Mouse (Mus musculus) intestine, embryonic 15.5 days (tissue): ENCODE results near the gene Cd160. TPM values are rescaled to one million over a fixed set of nuclear protein-coding genes. Genes with fewer than 3 reads are reported as not detected.

Source experiments
- ATAC-seq: fragments of 200-750 bp; cut with Nextera tagmentation; 2 replicates; pipeline ENCODE4 v1.8.0; 2017; ENCODE audit warnings: moderate TSS enrichment, moderate library complexity
- H3K27ac ChIP-seq: fragments of 300-500 bp; sonication (generic); 2 replicates; pipeline ENCODE4 v1.5.1; 2015; ENCODE audit warnings: mild to moderate bottlenecking, inconsistent platforms
- H3K27me3 ChIP-seq: fragments of 300-500 bp; sonication (generic); replicated peaks from 2 replicates; pipeline ENCODE4 v1.6.1; 2015; ENCODE audit warnings: inconsistent platforms
- H3K36me3 ChIP-seq: fragments of 300-500 bp; sonication (generic); 2 replicates; pipeline ENCODE4 v1.6.1; 2015; ENCODE audit warnings: inconsistent platforms
- H3K4me1 ChIP-seq: fragments of 300-500 bp; sonication (generic); replicated peaks from 2 replicates; pipeline ENCODE4 v1.6.1; 2015; ENCODE audit warnings: inconsistent platforms
- H3K4me2 ChIP-seq: fragments of 300-500 bp; sonication (generic); replicated peaks from 2 replicates; pipeline ENCODE4 v1.6.1; 2015; ENCODE audit warnings: mild to moderate bottlenecking, inconsistent platforms
- H3K4me3 ChIP-seq: fragments of 300-500 bp; sonication (generic); replicated peaks from 2 replicates; pipeline ENCODE4 v1.5.1; 2015; ENCODE audit warnings: inconsistent platforms
- H3K9ac ChIP-seq: fragments of 300-500 bp; sonication (generic); 2 replicates; pipeline ENCODE4 v1.6.1; 2015; ENCODE audit warnings: inconsistent platforms
- H3K9me3 ChIP-seq: fragments of 300-500 bp; sonication (generic); 2 replicates; pipeline ENCODE4 v1.6.1; 2016; ENCODE audit warnings: inconsistent platforms
- WGBS: fragments of 180-500 bp; shearing (Covaris S2); methylation state at CpG from one replicate; pipeline ENCODE4 v1.1.7; 2015; 5-methylcytosine and 5-hydroxymethylcytosine counted together
- polyA plus RNA-seq: library from polyadenylated mRNA; unstranded; fragments of >200 nt; fragmentation: Nextera tagmentation; extraction: Ambion mirVana; gene quantifications from 2 replicates; pipeline ENCODE4 v1.2.1, GENCODE M21; 2015

Cd160 gene
- polyA plus RNA-seq, 1 experiment from 2014 or later, result 1.1 TPM

DNA sequence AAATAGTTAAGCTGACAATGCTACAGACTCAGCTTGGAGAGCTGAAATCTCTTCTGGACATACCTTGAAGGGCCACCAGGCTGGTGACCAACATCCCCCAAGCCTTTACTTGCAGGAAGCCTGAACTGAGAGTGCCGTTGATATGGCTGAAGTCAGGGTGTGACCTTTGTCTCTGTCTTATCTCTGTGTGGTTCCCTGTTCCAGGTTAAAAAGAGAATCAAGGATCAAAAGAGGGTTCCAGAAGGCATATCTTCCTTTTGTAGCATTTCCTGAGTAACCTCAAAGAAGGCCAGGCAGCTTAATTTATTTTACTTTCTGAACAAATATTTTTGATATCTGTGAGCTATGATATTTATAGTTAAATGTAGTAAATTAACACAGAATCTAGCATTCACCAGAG lies 26.9 kb downstream of the Cd160 start:
- 37% methylated on average over 1 of the region's 1 CpGs for WGBS
- Histone ChIP-seq H3K9ac (no peak overlapping the region), H3K4me1 (no peaks in the 10 kb centered on the region), H3K4me3 (no peak overlapping the region), H3K27ac (no peak overlapping the region), H3K9me3 (no peaks in the 10 kb centered on the region), H3K4me2 (no peak overlapping the region), H3K27me3 (no peaks in the 10 kb centered on the region), H3K36me3 (no peaks in the 10 kb centered on the region)
- no peak for ATAC-seq

DNA sequence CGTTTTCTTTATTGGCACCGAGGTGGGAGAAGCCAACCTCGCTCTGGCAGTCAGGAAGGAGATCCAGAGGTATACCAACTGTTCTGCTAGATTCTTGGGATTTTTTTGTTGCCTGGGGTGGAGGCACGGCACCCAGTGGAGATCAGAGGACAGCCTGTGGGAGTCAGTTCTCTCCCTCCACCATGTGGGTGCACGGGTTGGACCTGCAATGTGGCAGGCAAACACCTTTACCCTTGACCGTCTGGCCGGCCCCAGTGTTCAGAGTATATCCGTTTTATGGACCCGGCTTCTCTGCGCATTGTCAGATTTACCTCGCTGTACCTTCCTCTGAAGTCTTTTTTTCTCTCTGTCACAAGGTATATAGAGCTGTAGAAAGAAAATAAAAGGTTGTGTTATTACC lies 28.9 kb downstream of the Cd160 start:
- no peaks in the 10 kb centered on the region for H3K9me3 ChIP-seq
- no peak overlapping the region for H3K27ac ChIP-seq
- peak; percentile 59 for ATAC-seq
- no peaks in the 10 kb centered on the region for H3K27me3 ChIP-seq
- no peaks in the 10 kb centered on the region for H3K4me1 ChIP-seq
- no peak overlapping the region for H3K4me3 ChIP-seq
- no peak overlapping the region for H3K9ac ChIP-seq
- WGBS, result 58% methylated on average over 11 of the region's 11 CpGs
- no peak overlapping the region for H3K4me2 ChIP-seq
- no peaks in the 10 kb centered on the region; the same call in 1 of the 2 replicates for H3K36me3 ChIP-seq

DNA sequence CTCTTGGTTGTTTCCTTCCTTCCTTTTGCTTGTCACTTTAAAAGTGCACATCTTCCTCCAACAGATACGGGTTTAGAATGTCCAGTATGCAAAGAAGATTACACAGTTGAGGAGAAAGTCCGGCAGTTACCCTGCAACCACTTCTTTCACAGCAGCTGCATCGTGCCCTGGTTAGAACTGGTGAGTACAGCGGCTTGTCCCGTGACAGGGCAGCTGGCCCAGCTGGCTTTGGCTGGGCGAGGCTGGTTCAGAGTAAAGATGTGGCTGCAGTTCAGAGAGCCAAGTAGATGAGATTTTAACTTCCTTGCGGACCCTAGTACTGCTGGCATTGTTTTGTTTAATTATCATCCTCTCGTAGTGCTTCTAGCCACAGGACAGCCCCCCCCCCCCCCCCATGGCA lies 40.6 kb downstream of the Cd160 start:
- no peaks in the 10 kb centered on the region for H3K4me1 ChIP-seq
- no peaks in the 10 kb centered on the region for H3K9me3 ChIP-seq
- no peak for ATAC-seq
- WGBS, result 83% methylated on average over 8 of the region's 8 CpGs
- no peak overlapping the region for H3K9ac ChIP-seq
- H3K4me3 ChIP-seq, result no peak overlapping the region
- H3K36me3 ChIP-seq, result no peaks in the 10 kb centered on the region
- no peak overlapping the region for H3K4me2 ChIP-seq
- H3K27ac ChIP-seq, result no peak overlapping the region
- no peaks in the 10 kb centered on the region for H3K27me3 ChIP-seq

DNA sequence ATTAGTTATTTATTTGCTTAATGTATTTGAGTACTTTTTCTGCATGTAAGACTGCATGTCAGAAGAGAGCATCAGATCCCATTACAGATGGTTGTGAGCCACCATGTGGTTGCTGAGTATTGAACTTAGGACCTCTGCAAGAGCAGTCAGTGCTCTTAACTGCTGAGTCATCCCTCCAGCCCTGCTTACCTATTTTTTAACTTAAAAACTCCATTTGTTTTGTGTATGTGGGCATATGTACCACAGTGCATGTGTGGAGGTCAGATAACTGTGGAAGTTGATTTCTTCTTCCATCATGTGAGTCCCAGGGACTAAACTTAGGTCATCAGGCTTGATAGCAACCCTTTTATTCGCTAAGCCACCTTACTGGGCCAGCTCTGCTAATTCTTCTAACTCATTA lies 41.4 kb downstream of the Cd160 start:
- WGBS, result 97% methylated on average over 1 of the region's 1 CpGs
- no peak overlapping the region for H3K4me3 ChIP-seq

DNA sequence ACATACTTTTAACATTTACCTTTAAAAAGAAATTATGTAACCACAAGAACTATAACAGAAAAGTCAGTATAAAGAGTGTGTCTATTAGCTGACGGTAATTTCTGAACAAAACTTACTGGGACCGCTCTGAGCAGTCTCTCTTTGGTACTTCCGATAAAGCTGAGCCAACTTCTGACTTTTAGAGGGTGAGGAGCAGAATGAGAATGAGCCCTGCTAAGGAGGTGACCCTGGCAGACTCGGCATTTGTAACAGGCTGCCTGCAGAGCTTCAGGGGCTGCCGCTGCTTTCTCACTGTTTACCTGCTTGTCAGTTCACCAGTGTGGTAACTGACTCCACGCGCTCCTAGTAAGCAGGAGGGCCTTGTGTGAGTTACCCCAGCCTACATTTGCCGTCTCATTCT lies 46.9 kb downstream of the Cd160 start:
- WGBS, result 62% methylated on average over 8 of the region's 8 CpGs
- ATAC-seq, result no peak
- Histone ChIP-seq H3K4me2 (no peak overlapping the region), H3K9ac (no peak overlapping the region), H3K9me3 (no peaks in the 10 kb centered on the region), H3K27me3 (no peaks in the 10 kb centered on the region), H3K4me3 (no peak overlapping the region), H3K36me3 (no peaks in the 10 kb centered on the region), H3K27ac (no peak overlapping the region), H3K4me1 (no peaks in the 10 kb centered on the region)

More for the DNA sequence above, 41.4 kb downstream of the Cd160 start:
- no peaks in the 10 kb centered on the region for H3K9me3 ChIP-seq
- no peaks in the 10 kb centered on the region for H3K4me1 ChIP-seq
- H3K4me2 ChIP-seq, result no peak overlapping the region
- H3K27me3 ChIP-seq, result no peaks in the 10 kb centered on the region
- no peaks in the 10 kb centered on the region for H3K36me3 ChIP-seq
- no peak for ATAC-seq
- H3K9ac ChIP-seq, result no peak overlapping the region
- H3K27ac ChIP-seq, result no peak overlapping the region

DNA sequence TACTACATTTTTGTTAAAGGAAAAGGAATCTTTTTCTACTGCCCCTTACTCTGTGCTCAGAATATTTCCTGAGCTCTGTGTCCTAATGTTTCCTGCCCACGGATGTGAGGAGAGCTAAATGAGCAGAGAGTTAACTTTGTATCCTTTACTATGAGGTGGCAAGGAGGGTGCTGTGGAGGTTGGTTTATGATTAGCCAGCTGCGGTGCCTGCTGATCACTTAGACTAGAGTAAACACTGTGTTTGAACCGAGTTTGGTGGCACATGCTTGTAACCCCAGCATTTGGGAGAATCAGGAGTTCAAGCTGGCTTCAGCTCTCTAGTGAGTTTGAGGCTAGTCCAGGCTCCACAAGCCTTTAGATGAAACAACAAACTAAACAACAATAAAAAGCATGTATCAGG lies 52.0 kb downstream of the Cd160 start:
- no peaks in the 10 kb centered on the region for H3K9me3 ChIP-seq
- no peak overlapping the region for H3K27ac ChIP-seq
- no peaks in the 10 kb centered on the region for H3K27me3 ChIP-seq
- H3K9ac ChIP-seq, result no peak overlapping the region
- H3K4me3 ChIP-seq, result no peak overlapping the region
- no peaks in the 10 kb centered on the region for H3K36me3 ChIP-seq
- H3K4me1 ChIP-seq, result no peaks in the 10 kb centered on the region
- no peak overlapping the region for H3K4me2 ChIP-seq
- 48% methylated on average over 3 of the region's 3 CpGs for WGBS
- 0 out of 2 replicates have a peak, but pooled peaks have one; percentile 45 for ATAC-seq

DNA sequence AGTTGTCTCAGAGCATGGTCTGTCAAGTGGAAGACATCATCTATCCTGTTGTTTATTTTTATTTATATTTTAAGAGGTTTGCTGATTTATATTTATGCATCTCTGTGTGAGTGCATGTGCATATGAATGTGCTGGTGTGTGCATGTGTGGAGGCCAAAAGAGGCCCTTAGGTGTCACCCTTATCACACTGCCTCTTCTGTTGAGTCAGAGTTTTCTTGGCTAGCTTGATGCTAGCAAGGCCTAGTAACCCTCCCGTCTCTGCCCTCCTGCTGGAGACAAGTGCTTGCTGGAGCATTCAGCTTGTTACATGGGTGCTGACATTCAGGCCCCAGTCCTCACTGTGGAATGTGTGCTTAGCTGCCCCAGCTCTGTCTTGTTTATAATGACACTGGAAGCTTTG lies 56.2 kb downstream of the Cd160 start:
- 34% methylated on average over 1 of the region's 1 CpGs for WGBS
- no peaks in the 10 kb centered on the region for H3K27me3 ChIP-seq
- H3K36me3 ChIP-seq, result no peaks in the 10 kb centered on the region
- no peak for ATAC-seq
- no peak overlapping the region for H3K4me3 ChIP-seq
- H3K4me2 ChIP-seq, result no peak overlapping the region
- H3K4me1 ChIP-seq, result no peaks in the 10 kb centered on the region
- no peak overlapping the region for H3K27ac ChIP-seq
- H3K9ac ChIP-seq, result no peak overlapping the region
- H3K9me3 ChIP-seq, result no peaks in the 10 kb centered on the region

DNA sequence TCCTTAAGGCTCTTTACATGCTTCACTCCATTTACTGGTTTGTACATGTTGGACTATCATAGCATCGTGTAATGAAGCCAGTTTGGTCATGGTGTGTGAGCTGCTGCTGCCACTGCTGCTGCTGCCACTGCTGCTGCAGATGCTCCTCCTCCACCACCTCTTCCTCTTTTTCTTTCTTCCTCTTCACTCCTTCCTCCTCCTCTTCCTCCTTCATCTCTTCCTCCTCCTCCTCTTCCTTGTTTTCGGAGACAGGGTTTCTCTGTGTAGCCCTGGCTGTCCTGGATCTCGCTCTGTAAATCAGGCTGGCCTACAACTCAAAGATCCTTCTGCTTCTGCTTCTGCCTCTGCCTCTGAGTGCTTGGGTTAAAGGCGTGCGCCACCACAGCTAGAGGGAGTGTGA lies 59.2 kb downstream of the Cd160 start:
- ATAC-seq, result no peak
- H3K4me3 ChIP-seq, result no peak overlapping the region
- H3K9me3 ChIP-seq, result no peaks in the 10 kb centered on the region
- no peak overlapping the region for H3K9ac ChIP-seq
- no peaks in the 10 kb centered on the region for H3K27me3 ChIP-seq
- no peaks in the 10 kb centered on the region for H3K36me3 ChIP-seq
- no peak overlapping the region for H3K27ac ChIP-seq
- H3K4me1 ChIP-seq, result no peaks in the 10 kb centered on the region
- H3K4me2 ChIP-seq, result no peak overlapping the region
- WGBS, result 90% methylated on average over 5 of the region's 5 CpGs

DNA sequence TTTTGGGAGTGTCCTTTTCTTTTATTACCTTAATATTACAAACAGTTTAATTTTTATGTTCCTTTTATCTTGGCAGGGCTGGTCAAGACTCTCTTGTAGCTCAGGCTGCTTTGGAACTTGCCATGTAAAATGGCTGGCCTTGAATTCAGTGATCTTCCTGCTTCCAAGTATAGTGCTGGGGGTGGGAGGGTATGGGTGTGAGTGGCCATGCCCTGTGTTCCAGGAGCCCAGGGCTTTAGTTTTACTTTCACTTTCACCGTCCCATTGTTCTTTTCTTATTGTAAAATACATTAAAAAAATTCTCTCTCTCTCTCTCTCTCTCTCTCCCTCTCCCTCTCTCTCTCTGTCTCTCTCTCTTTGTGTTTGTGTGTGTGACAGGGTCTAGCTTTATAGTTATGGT lies 64.6 kb downstream of the Cd160 start:
- H3K27me3 ChIP-seq, result no peaks in the 10 kb centered on the region
- H3K9ac ChIP-seq, result no peak overlapping the region
- no peaks in the 10 kb centered on the region for H3K4me1 ChIP-seq
- no peak overlapping the region for H3K4me3 ChIP-seq
- H3K9me3 ChIP-seq, result no peaks in the 10 kb centered on the region
- ATAC-seq, result no peak
- WGBS, result 77% methylated on average over 1 of the region's 1 CpGs
- no peak overlapping the region for H3K27ac ChIP-seq
- H3K36me3 ChIP-seq, result no peaks in the 10 kb centered on the region
- H3K4me2 ChIP-seq, result no peak overlapping the region

DNA sequence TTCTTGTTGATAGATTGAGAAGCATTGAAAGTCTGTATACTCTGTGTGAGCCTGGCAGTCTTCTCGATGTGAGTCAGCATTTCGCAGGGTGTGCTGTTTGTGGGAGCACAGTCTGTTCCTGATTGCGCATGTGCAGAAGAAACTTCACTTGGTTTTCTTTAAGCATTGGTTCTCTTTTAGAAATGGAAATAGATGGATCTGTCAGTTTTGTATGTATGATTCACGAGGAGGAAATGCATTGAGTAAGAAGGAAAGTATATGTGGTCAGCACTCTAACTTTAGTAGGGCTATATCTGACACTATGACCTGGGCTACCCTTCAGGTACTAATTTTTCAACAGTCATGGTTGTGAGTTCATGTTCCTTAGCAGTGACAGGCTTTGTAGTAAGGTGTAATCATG lies 69.5 kb downstream of the Cd160 start:
- ATAC-seq, result no peak
- H3K27me3 ChIP-seq, result no peaks in the 10 kb centered on the region
- no peak overlapping the region for H3K9ac ChIP-seq
- 89% methylated on average over 4 of the region's 4 CpGs for WGBS
- H3K36me3 ChIP-seq, result no peaks in the 10 kb centered on the region; the same call in 1 of the 2 replicates
- no peak overlapping the region for H3K4me3 ChIP-seq
- H3K27ac ChIP-seq, result no peak overlapping the region
- H3K9me3 ChIP-seq, result no peaks in the 10 kb centered on the region
- no peaks in the 10 kb centered on the region for H3K4me1 ChIP-seq
- H3K4me2 ChIP-seq, result no peak overlapping the region

DNA sequence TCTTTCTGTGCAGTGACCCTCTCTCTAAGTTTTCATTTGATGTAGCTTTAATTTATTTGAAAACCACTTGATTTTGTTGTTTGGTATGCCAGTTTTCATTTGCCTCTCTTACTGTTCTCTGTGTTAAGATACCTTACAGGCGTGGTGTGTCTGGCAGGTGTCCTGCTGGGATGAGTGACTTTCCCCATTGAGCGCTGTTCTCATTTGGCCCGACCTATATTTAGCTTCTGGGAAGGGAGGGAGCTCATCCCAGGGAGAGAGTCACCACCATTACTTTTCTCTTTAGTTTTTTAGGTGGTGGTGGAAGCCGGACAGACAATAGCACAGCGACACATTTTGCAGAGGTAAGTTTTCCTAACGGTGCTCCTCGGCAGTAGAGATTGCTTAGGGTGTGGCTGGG lies 71.5 kb downstream of the Cd160 start:
- H3K36me3 ChIP-seq, result no peaks in the 10 kb centered on the region; the same call in 1 of the 2 replicates
- WGBS, result 67% methylated on average over 7 of the region's 7 CpGs
- no peak for ATAC-seq

DNA sequence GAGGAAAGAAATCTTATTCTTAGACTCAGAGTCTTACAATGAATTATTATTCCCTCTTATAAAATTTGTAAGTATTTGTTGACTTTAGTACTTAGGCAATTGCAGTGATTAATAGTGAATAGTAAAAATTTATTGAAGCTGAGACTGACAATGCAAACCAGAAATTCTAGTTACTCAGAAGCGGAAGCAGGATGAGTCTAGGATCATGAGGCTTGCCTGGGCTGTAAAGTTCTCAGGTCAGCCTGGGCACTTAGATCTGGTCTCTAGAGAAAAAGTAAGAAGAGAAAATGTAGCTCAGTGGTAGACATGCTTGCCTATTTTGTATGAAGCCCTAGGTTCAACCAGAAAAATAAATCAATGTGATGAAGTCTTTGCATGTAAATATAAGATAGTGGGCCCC lies 73.2 kb downstream of the Cd160 start:
- no peak overlapping the region for H3K4me3 ChIP-seq
- no peaks in the 10 kb centered on the region for H3K4me1 ChIP-seq
- no peak overlapping the region for H3K4me2 ChIP-seq
- H3K36me3 ChIP-seq, result no peaks in the 10 kb centered on the region; the same call in 1 of the 2 replicates
- peak; percentile 58 for ATAC-seq
- WGBS, result 67% methylated on average over 1 of the region's 1 CpGs
- no peak overlapping the region for H3K27ac ChIP-seq
- no peak overlapping the region for H3K9ac ChIP-seq
- H3K27me3 ChIP-seq, result no peaks in the 10 kb centered on the region
- no peaks in the 10 kb centered on the region for H3K9me3 ChIP-seq

More for the DNA sequence above, 71.5 kb downstream of the Cd160 start:
- Histone ChIP-seq H3K27ac (no peak overlapping the region), H3K27me3 (no peaks in the 10 kb centered on the region), H3K9me3 (no peaks in the 10 kb centered on the region), H3K4me3 (no peak overlapping the region), H3K4me2 (no peak overlapping the region), H3K9ac (no peak overlapping the region), H3K4me1 (no peaks in the 10 kb centered on the region)
